Mouse (Mus musculus) liver, embryonic 11.5 days (tissue): ENCODE results near the gene Kcnc1. TPM values are rescaled to one million over a fixed set of nuclear protein-coding genes. Genes with fewer than 3 reads are reported as not detected.

Source experiments
- ATAC-seq: fragments of 200-750 bp; cut with Nextera tagmentation; replicated peaks from 2 replicates; pipeline ENCODE4 v1.8.0; 2017; ENCODE audit warnings: moderate number of reproducible peaks, mild to moderate bottlenecking, moderate TSS enrichment, moderate library complexity; ENCODE audit not compliant: low FRiP score
- DNase-seq: peaks from one replicate; pipeline ENCODE4 v3.0.0-alpha.2; 2017; ENCODE audit warnings: low spot score
- H3K27ac ChIP-seq: fragments of 300-500 bp; sonication (generic); 2 replicates; pipeline ENCODE4 v1.5.1; 2014; ENCODE audit warnings: mild to moderate bottlenecking, low read depth, low read length, control low read depth
- H3K27me3 ChIP-seq: fragments of 300-500 bp; sonication (generic); replicated peaks from 2 replicates; pipeline ENCODE4 v1.6.1; 2014; ENCODE audit warnings: low read length, mixed read lengths; ENCODE audit not compliant: control insufficient read depth, insufficient read depth
- H3K36me3 ChIP-seq: fragments of 300-500 bp; sonication (generic); 2 replicates; pipeline ENCODE4 v1.6.1; 2014; ENCODE audit warnings: mild to moderate bottlenecking, low read length, moderate library complexity, mixed read lengths; ENCODE audit not compliant: control insufficient read depth, insufficient read depth
- H3K4me1 ChIP-seq: fragments of 300-500 bp; sonication (generic); replicated peaks from 2 replicates; pipeline ENCODE4 v1.6.1; 2014; ENCODE audit warnings: low read length, mixed read lengths; ENCODE audit not compliant: control insufficient read depth, insufficient read depth
- H3K4me2 ChIP-seq: fragments of 300-500 bp; sonication (generic); 2 replicates; pipeline ENCODE4 v1.6.1; 2014; ENCODE audit warnings: mild to moderate bottlenecking, control low read depth, moderate library complexity
- H3K4me3 ChIP-seq: fragments of 300-500 bp; sonication (generic); 2 replicates; pipeline ENCODE4 v1.5.1; 2014; ENCODE audit warnings: low read depth, low read length, control low read depth
- H3K9ac ChIP-seq: fragments of 300-500 bp; sonication (generic); 2 replicates; pipeline ENCODE4 v1.6.1; 2014; ENCODE audit warnings: low read depth, low read length, control low read depth
- H3K9me3 ChIP-seq: fragments of 300-500 bp; sonication (generic); 2 replicates; pipeline ENCODE4 v1.6.1; 2016; ENCODE audit warnings: low read length, inconsistent platforms, mixed read lengths; ENCODE audit not compliant: control insufficient read depth
- WGBS: fragments of 180-500 bp; shearing (Covaris S2); extraction: QIAGEN DNeasy Blood & Tissue Kit; methylation state at CpG from one replicate; pipeline ENCODE4 v1.1.7; 2014; 5-methylcytosine and 5-hydroxymethylcytosine counted together
- polyA plus RNA-seq: library from polyadenylated mRNA; unstranded; fragments of >200 nt; fragmentation: Nextera tagmentation; extraction: Ambion mirVana; gene quantifications from 2 replicates; pipeline ENCODE4 v1.2.1, GENCODE M21; 2014

Gene Kcnc1
- 0.25 and 0.32 TPM in 2 replicates for polyA plus RNA-seq

DNA sequence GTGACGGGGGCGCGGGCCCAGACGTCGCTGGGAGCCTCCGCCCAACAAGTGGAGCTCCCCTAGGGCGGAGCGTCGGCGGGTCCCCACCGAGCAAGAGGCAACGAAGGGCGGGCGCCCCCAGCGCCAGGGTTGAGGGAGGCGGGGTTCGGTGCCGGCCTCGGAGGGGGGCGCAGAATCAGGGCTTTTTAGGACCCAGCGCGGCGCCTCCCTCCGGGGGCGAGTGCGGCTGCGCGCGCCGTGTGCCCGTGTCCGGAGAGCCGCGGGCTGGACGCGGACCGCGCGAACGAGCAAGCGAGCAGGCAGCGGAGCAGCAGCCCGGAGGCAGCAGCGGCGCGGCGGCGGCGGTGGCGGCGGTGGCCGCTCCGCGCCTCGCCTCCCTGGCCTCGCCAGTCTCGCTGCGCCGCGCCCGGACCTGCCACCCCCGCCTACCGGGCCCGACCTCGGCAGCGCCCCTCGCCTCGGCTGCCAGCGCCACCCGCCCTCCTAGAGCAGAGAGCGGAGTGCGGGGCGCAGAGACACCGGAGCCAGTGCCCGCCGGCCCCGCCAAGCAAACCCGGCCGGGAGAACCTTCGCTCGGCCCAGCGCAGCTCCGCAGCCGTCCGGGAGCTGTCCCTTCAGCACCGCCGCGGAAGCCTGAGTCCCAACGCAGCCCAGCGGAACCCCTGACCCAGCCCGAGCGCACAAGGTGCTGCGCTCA is at the start of gene Kcnc1:
Gene Kcnc1, plus strand, starts transcription at position 267 of the 697 bp plus-strand sequence.
- Histone ChIP-seq H3K4me3 (peak within 1 kb of the TSS; percentile 49), H3K27ac (no peak within 1 kb of the TSS), H3K4me2 (peak within 1 kb of the TSS; percentile 79), H3K9me3 (no peaks in the 10 kb centered on the region), H3K9ac (no peak within 1 kb of the TSS), H3K36me3 (no peaks in the 10 kb centered on the region), H3K27me3 (peaks cover 68% of the 10 kb centered on the region), H3K4me1 (0 out of 2 replicates have a peak, but pooled peaks cover 6% of the 10 kb centered on the region)
- DNase-seq (peak; percentile 84), ATAC-seq (peak; percentile 71)
- under 1% methylated on average over 91 of the region's 93 CpGs for WGBS

- no peak overlapping the region for H3K9ac ChIP-seq
- no peaks in the 10 kb centered on the region for H3K36me3 ChIP-seq
- no peak overlapping the region for H3K27ac ChIP-seq
- ATAC-seq (no peak), DNase-seq (no peak)
- H3K4me1 ChIP-seq = no peaks in the 10 kb centered on the region
- H3K4me3 ChIP-seq = no peak overlapping the region
- H3K9me3 ChIP-seq = no peaks in the 10 kb centered on the region
- no peak overlapping the region for H3K4me2 ChIP-seq
- peaks cover 26% of the 10 kb centered on the region for H3K27me3 ChIP-seq
- WGBS = 73% methylated on average over 4 of the region's 4 CpGs
Observed at GRCm38 (mm10) chr7:46347692-46348091, 48.6 kb upstream of the Kcnc1 start.

DNA sequence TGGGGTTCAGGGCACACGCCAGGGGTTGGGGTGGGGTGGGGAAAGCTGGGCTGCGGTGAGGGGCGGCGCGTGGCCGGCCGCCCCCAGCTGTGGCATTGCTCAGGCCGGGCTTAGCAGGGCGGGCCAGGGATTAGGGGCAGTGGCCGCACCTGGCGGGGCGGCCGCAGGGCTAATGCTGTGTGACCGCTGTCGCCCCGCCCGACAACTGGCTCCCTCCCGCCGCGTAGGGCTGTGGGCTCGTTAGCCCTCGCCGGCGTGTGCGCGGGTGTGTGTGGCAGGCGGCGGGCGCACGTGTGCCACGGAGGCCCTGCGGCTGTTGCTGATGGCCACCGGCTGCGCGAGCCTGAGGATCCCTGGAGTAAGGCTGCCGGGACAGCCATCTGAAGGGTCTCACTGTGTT is 47.5 kb upstream of the Kcnc1 start:
- H3K9me3 ChIP-seq = no peaks in the 10 kb centered on the region
- DNase-seq = no peak

DNA sequence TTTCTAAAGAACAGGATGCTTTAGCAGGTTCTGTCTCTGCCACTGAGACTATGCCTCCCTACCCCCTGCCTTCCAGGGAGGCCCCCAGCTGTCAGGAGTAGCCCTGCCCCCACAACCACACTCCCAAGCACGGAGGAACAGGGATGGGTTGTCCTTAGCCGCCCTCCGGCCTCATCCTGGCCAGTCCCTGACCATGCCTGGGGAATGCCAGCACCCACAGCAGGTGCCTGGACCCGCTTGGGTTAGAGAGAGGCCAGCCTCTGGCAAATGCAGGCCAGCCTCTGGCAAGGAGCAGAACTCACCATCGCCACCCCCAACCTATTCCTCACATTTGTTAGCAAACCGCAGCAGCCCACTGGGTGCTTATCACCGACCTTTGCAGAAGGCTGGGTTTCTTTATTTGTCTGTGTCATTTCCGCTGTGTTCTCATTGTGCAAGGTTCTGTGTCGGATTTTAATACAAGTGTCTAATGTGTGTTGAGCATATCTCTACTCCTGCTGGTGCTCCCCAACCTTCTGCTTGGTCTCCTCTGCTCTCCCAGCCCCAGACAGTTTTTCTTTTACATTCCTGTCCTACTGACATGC is 46.1 kb upstream of the Kcnc1 start:
- H3K36me3 ChIP-seq = no peaks in the 10 kb centered on the region
- H3K27me3 ChIP-seq = peaks cover 26% of the 10 kb centered on the region
- H3K9me3 ChIP-seq = no peaks in the 10 kb centered on the region
- H3K4me1 ChIP-seq = no peaks in the 10 kb centered on the region
- DNase-seq = no peak
- WGBS = 48% methylated on average over 9 of the region's 9 CpGs
- no peak for ATAC-seq
- H3K27ac ChIP-seq = no peak overlapping the region
- H3K4me3 ChIP-seq = no peak overlapping the region
- H3K4me2 ChIP-seq = no peak overlapping the region
- H3K9ac ChIP-seq = no peak overlapping the region

More for the DNA sequence above, 47.5 kb upstream of the Kcnc1 start:
- 10% methylated on average over 34 of the region's 36 CpGs for WGBS
- H3K4me1 ChIP-seq = no peaks in the 10 kb centered on the region
- no peak overlapping the region for H3K4me2 ChIP-seq
- ATAC-seq = no peak
- H3K9ac ChIP-seq = no peak overlapping the region
- H3K27ac ChIP-seq = no peak overlapping the region
- no peaks in the 10 kb centered on the region for H3K36me3 ChIP-seq
- peaks cover 26% of the 10 kb centered on the region for H3K27me3 ChIP-seq
- no peak overlapping the region for H3K4me3 ChIP-seq

DNA sequence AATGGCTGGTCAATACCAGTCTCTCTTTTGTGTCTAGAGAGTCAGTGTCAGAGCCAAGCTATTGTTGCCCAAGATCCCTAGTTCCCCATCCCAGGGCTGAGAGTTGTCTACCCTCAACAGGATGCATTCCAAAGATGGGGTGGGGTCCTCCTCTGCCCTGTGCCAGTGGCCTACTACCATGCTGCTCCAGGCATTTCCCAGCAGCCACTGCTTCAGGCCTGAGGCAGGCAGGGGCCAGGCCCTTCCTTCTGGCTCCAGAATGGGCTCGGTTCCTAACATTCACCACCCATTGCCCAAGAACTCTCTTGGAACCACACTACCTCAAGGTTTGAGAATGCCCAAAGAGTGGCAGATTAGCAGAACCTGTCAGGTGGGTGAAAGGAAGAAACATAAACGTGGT is 43.5 kb upstream of the Kcnc1 start:
- H3K4me2 ChIP-seq = no peak overlapping the region
- H3K27me3 ChIP-seq = peaks cover 25% of the 10 kb centered on the region
- 61% methylated on average over 2 of the region's 2 CpGs for WGBS
- no peaks in the 10 kb centered on the region for H3K4me1 ChIP-seq
- no peak overlapping the region for H3K27ac ChIP-seq
- H3K9me3 ChIP-seq = no peaks in the 10 kb centered on the region
- ATAC-seq (no peak), DNase-seq (no peak)
- H3K4me3 ChIP-seq = no peak overlapping the region
- no peaks in the 10 kb centered on the region for H3K36me3 ChIP-seq
- no peak overlapping the region for H3K9ac ChIP-seq

DNA sequence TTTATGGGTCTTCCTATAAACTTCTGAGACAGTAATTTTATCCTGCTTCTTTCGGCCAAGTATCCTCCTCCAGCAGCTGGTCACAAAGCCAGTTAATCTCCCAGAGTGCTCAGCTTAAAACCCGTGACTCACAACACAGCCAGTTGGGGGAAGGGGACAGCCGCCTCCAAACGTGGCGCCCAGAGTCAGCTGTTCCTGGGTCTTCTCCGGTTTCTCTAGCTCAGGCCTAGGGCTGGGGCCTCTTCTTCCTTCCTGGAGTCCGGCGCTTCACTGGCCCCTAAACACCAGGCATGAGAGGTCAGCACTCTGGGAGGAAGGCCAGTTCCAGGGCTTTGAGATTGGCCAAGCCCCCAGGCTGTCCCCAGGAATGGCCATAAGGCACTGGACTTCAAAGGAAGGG is 43.1 kb upstream of the Kcnc1 start:
- H3K27me3 ChIP-seq = peaks cover 20% of the 10 kb centered on the region

DNA sequence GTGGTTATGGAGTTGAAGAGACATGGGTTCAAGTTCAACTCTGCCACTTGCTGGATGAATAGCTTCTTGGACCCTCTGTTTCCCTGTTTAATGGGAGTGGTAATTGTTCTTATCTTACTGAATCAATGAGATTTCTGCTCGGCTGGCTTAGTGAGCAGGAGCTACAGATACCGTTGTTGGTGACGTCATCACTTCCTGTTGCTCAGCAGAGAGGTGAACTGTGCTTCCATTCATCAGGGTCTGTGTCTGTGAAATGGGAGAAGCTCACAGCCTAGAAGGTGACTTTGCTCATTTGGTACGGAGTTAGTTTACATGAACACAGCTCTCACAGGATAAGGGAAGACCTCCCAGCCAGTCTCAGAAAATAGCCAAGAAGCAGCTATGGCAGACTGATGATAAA is 42.4 kb upstream of the Kcnc1 start:
- Histone ChIP-seq H3K4me1 (no peaks in the 10 kb centered on the region), H3K4me3 (no peak overlapping the region), H3K27me3 (peaks cover 14% of the 10 kb centered on the region), H3K27ac (no peak overlapping the region), H3K9me3 (no peaks in the 10 kb centered on the region), H3K9ac (no peak overlapping the region), H3K36me3 (no peaks in the 10 kb centered on the region), H3K4me2 (no peak overlapping the region)
- ATAC-seq (no peak), DNase-seq (no peak)
- WGBS = 33% methylated on average over 4 of the region's 4 CpGs

More for the DNA sequence above, 43.1 kb upstream of the Kcnc1 start:
- Histone ChIP-seq H3K4me1 (no peaks in the 10 kb centered on the region), H3K9me3 (no peaks in the 10 kb centered on the region), H3K9ac (no peak overlapping the region), H3K36me3 (no peaks in the 10 kb centered on the region), H3K4me2 (no peak overlapping the region), H3K4me3 (no peak overlapping the region), H3K27ac (no peak overlapping the region)
- DNase-seq (no peak), ATAC-seq (no peak)
- WGBS = 43% methylated on average over 8 of the region's 8 CpGs

DNA sequence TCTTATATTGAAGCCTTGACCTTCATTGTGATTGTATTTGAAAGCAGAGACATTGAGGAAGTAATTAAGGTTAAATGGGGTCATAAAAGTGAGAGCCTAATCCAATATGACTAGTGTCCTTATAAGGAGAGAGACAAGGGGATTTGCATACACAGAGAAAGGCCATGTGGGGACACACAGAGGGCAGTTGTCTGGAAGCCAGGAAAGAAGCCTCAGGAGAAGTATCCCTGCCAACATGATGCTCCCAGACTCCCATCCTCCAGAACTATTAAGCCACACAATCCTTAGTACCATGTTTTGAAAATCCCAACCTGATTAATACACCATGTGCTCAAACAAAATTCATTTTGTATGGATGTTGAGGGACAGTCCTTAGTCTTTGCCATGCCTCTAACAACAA is 34.5 kb upstream of the Kcnc1 start:
- no peaks in the 10 kb centered on the region for H3K9me3 ChIP-seq
- H3K4me1 ChIP-seq = no peaks in the 10 kb centered on the region
- H3K4me2 ChIP-seq = no peak overlapping the region
- no peaks in the 10 kb centered on the region for H3K36me3 ChIP-seq
- H3K9ac ChIP-seq = no peak overlapping the region
- no peak overlapping the region for H3K4me3 ChIP-seq
- DNase-seq (no peak), ATAC-seq (no peak)
- H3K27me3 ChIP-seq = no peaks in the 10 kb centered on the region
- H3K27ac ChIP-seq = no peak overlapping the region

DNA sequence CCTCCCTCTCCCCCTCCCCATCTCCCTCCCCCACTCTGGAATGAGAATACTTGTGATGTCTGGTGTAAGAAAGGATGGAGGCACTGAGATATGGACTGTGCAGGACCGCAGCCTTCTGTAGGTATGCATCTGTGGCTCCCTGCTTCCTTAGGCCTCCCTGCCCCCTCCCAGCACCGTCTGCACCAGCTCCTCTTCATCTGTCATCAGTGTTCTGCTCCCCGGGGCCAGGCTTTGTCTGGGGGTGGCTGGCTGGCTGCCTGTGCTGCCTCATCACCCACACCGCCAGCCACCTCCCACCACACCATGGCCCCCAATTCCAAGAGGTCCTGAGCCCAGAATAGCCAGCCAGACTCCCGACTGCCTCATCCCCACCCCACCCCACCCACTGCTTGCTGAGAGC is 32.1 kb upstream of the Kcnc1 start:
- H3K4me2 ChIP-seq = no peak overlapping the region
- no peak overlapping the region for H3K4me3 ChIP-seq
- ATAC-seq = no peak
- no peaks in the 10 kb centered on the region for H3K27me3 ChIP-seq
- no peaks in the 10 kb centered on the region for H3K36me3 ChIP-seq
- no peak overlapping the region for H3K9ac ChIP-seq
- WGBS = 70% methylated on average over 5 of the region's 5 CpGs
- no peaks in the 10 kb centered on the region for H3K9me3 ChIP-seq
- DNase-seq = no peak
- no peaks in the 10 kb centered on the region for H3K4me1 ChIP-seq
- H3K27ac ChIP-seq = no peak overlapping the region
